In the genomic region with DNA sequence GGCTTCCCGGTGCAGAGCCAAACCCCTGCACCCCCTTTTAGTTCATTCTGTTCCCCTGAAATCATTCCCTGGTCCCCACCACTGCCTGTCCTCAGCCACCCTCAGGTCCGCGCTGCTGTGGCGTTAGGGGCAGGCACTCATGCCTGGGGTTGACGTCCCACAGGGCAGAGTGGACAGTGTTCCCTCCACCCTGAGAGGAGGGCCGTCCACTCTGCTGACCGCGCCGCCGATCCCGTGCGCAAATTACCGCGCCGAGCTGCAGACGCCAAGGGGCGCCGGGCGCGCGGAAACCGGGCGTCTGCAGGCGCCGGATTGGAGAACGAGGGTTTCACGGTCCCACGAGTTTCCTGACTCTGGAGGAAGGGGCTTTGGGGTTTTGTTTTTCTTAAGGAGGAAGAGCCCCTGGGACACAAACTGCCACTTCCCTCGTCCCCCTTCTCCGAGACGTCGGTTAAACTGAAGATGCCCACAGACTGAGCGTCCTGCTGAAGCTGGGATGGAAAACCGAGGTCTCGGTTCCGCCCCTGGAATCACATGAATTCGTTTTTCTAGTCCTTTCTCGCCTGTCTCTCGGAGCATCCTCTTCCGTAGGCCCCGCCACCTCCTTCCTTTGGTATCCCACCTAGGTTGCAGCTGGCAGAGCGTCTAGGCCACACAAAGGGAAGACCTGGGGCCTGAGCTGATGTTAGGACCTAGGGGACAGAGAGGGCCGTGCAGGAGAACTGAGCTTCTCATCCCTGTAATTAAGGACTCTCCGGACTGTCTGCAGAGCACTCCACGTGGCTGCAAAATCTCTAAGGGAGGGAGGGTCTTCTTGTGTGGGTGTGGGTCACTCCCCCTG, we compare ENCODE assay signal across 8 mouse cellular contexts. TPM values are rescaled to one million over a fixed set of nuclear protein-coding genes. Genes with fewer than 3 reads are reported as not detected.
DNase-seq lines count a peak whose midpoint lies in the region; ATAC-seq lines count a peak whose summit lies in the region.

No protein-coding gene starts in this region.

- peak; percentile 7; the same call in 1 of the 2 replicates for ATAC-seq in embryonic facial prominence, embryonic 15.5 days (ENCODE audit: insufficient number of reproducible peaks, low FRiP score, low TSS enrichment, low read depth)
- peak; percentile 11; the same call in 1 of the 2 replicates for ATAC-seq in intestine, embryonic 15.5 days
- peak; percentile 33; the same call in 1 of the 2 replicates for ATAC-seq in neural tube, embryonic 14.5 days (ENCODE audit: low read depth)

- peaks cover 52% of the 10 kb centered on the region for H3K27me3 ChIP-seq in heart, embryonic 10.5 days (ENCODE audit: insufficient read depth, poor library complexity, severe bottlenecking)
- H3K27me3 ChIP-seq in embryonic facial prominence, embryonic 15.5 days: peaks cover 27% of the 10 kb centered on the region
- H3K27me3 ChIP-seq in intestine, embryonic 15.5 days (replicated peaks): peaks cover 80% of the 10 kb centered on the region
- H3K27me3 ChIP-seq in neural tube, embryonic 14.5 days (ENCODE audit: control insufficient read depth, insufficient read depth, low read length): peaks cover 36% of the 10 kb centered on the region

- H3K36me3 ChIP-seq in heart, embryonic 10.5 days: no peaks in the 10 kb centered on the region
- H3K36me3 ChIP-seq in embryonic facial prominence, embryonic 15.5 days: no peaks in the 10 kb centered on the region
- H3K36me3 ChIP-seq in intestine, embryonic 15.5 days: no peaks in the 10 kb centered on the region
- no peaks in the 10 kb centered on the region for H3K36me3 ChIP-seq in neural tube, embryonic 14.5 days (ENCODE audit: control insufficient read depth, insufficient read depth, low read length)

- no peak for DNase-seq in heart, embryonic 10.5 days (ENCODE audit: low spot score)
- DNase-seq in heart, adult 8-10 months (ENCODE audit: low spot score): no peak
- peak; percentile 54 for DNase-seq in ES-CJ7 (ENCODE audit: low read depth, low spot score)
- no peak for DNase-seq in urinary bladder, postnatal 14 days (ENCODE audit: low spot score)
- no peak for DNase-seq in testis, postnatal 14 days (ENCODE audit: low spot score)

- H3K27ac ChIP-seq in heart, embryonic 10.5 days: peak overlapping the region; percentile 87
- peak overlapping the region; percentile 79 for H3K27ac ChIP-seq in embryonic facial prominence, embryonic 15.5 days (replicated peaks)
- no peak overlapping the region for H3K27ac ChIP-seq in intestine, embryonic 15.5 days
- H3K27ac ChIP-seq in neural tube, embryonic 14.5 days (ENCODE audit: low read depth, low read length): no peak overlapping the region

- H3K4me3 ChIP-seq in heart, embryonic 10.5 days: peak overlapping the region; percentile 62
- H3K4me3 ChIP-seq in embryonic facial prominence, embryonic 15.5 days (replicated peaks): peak overlapping the region; percentile 50
- H3K4me3 ChIP-seq in intestine, embryonic 15.5 days (replicated peaks): peak overlapping the region; percentile 41
- H3K4me3 ChIP-seq in neural tube, embryonic 14.5 days (ENCODE audit: low read depth, low read length): peak overlapping the region; percentile 29

- H3K9ac ChIP-seq in embryonic facial prominence, embryonic 15.5 days: no peak overlapping the region
- H3K9ac ChIP-seq in intestine, embryonic 15.5 days: no peak overlapping the region
- 0 out of 2 replicates have a peak overlapping the region, but pooled peaks have one; percentile 16 for H3K9ac ChIP-seq in neural tube, embryonic 14.5 days (replicated peaks; ENCODE audit: low read depth, low read length)

- WGBS in heart, embryonic 10.5 days: under 1% methylated on average over 45 of the region's 45 CpGs
- under 1% methylated on average over 45 of the region's 45 CpGs for WGBS in embryonic facial prominence, embryonic 15.5 days
- WGBS in intestine, embryonic 15.5 days: under 1% methylated on average over 45 of the region's 45 CpGs
- under 1% methylated on average over 45 of the region's 45 CpGs for WGBS in neural tube, embryonic 14.5 days

- H3K4me2 ChIP-seq in embryonic facial prominence, embryonic 15.5 days (replicated peaks): peak overlapping the region; percentile 93
- H3K4me2 ChIP-seq in intestine, embryonic 15.5 days (replicated peaks): peak overlapping the region; percentile 74
- peak overlapping the region; percentile 55 for H3K4me2 ChIP-seq in neural tube, embryonic 14.5 days (ENCODE audit: low read depth, low read length)

- H3K9me3 ChIP-seq in heart, embryonic 10.5 days: no peaks in the 10 kb centered on the region
- no peaks in the 10 kb centered on the region for H3K9me3 ChIP-seq in embryonic facial prominence, embryonic 15.5 days (replicated peaks)
- H3K9me3 ChIP-seq in intestine, embryonic 15.5 days: no peaks in the 10 kb centered on the region
- no peaks in the 10 kb centered on the region for H3K9me3 ChIP-seq in neural tube, embryonic 14.5 days (ENCODE audit: control insufficient read depth, low read length)

- H3K4me1 ChIP-seq in heart, embryonic 10.5 days: peaks cover 46% of the 10 kb centered on the region
- H3K4me1 ChIP-seq in embryonic facial prominence, embryonic 15.5 days: peaks cover 47% of the 10 kb centered on the region
- peaks cover 34% of the 10 kb centered on the region for H3K4me1 ChIP-seq in intestine, embryonic 15.5 days (replicated peaks)
- peaks cover 20% of the 10 kb centered on the region; the same call in 1 of the 2 replicates for H3K4me1 ChIP-seq in neural tube, embryonic 14.5 days (ENCODE audit: control insufficient read depth, insufficient read depth, low read length)

RNA-seq across cellular contexts. Expression of gene Lef1, which starts 3.6 kb away (rescaled TPM):
- polyA plus RNA-seq in heart, embryonic 10.5 days (2016; fragmentation: Nextera tagmentation; extraction: Ambion mirVana): 22.2 and 29.3 TPM in 2 replicates
- under 1 TPM in 3 of 4 experiments, not detected in 1; 0.14 to 0.31 (median 0.26) TPM for total RNA-seq in heart, adult 8-10 months (2022)
- 47.0 and 53.1 TPM in 2 replicates for polyA plus RNA-seq in embryonic facial prominence, embryonic 15.5 days (2015; fragmentation: Nextera tagmentation; extraction: Ambion mirVana)
- 0.62 and 1.4 TPM in 2 replicates for polyA plus RNA-seq in intestine, embryonic 15.5 days (2015; fragmentation: Nextera tagmentation; extraction: Ambion mirVana)
- polyA plus RNA-seq in neural tube, embryonic 14.5 days (2014; fragmentation: Nextera tagmentation; extraction: Ambion mirVana): 3.7 and 9.1 TPM in 2 replicates

Comparison
In these comparisons a context has a peak if more than half of its experiments do, and no peak if none do; other contexts are left out.
1. H3K27ac ChIP-seq: peak in heart, embryonic 10.5 days (single experiment) and embryonic facial prominence, embryonic 15.5 days (single experiment); none in intestine, embryonic 15.5 days (single experiment) and neural tube, embryonic 14.5 days (single experiment).
2. Peak in every context shown above with its lines, with median percentiles within 50 percentile points of each other: H3K4me3 ChIP-seq, ATAC-seq and H3K4me2 ChIP-seq.